Mouse (Mus musculus) MEL (cell line): Measurements from ENCODE around the gene Cnpy3.

ENCODE experiments used
- CTCF ChIP-seq, 3 experiments: IDR thresholded peaks in 2 of 3; conservative IDR thresholded peaks in 1 of 3; 2 replicates each; pipeline ENCODE4 v1.5.1; 2011 to 2012; ENCODE audit warnings: low read length in 3 of 3, low read depth in 2 of 3, mild to moderate bottlenecking in 2 of 3, improper control_type of control experiment in 1 of 3, inconsistent platforms in 1 of 3, mixed read lengths in 1 of 3, moderate library complexity in 1 of 3; ENCODE audit not compliant: control insufficient read depth in 1 of 3, insufficient read depth in 1 of 3, poor library complexity in 1 of 3, severe bottlenecking in 1 of 3
- EP300 ChIP-seq, 2 experiments: IDR thresholded peaks; 2 replicates each; pipeline ENCODE4 v1.6.1; 2011; ENCODE audit warnings: improper control_type of control experiment in 2 of 2, low read length in 2 of 2, low read depth in 1 of 2, mild to moderate bottlenecking in 1 of 2
- HCFC1 ChIP-seq: IDR thresholded peaks from 2 replicates; pipeline ENCODE4 v1.6.1; 2012; ENCODE audit warnings: low read depth, mild to moderate bottlenecking, inconsistent platforms, low read length, improper control_type of control experiment, moderate library complexity
- KAT2A ChIP-seq: conservative IDR thresholded peaks from 2 replicates; pipeline ENCODE4 v1.6.1; 2012; ENCODE audit warnings: low read depth, low read length, improper control_type of control experiment, inconsistent platforms
- MEF2A ChIP-seq: IDR thresholded peaks from 2 replicates; pipeline ENCODE4 v1.6.1; 2014; ENCODE audit warnings: low read depth, mild to moderate bottlenecking, inconsistent platforms, low read length, improper control_type of control experiment; ENCODE audit not compliant: poor library complexity, insufficient replicate concordance, severe bottlenecking; ENCODE audit errors: extremely low read depth
- POLR2A ChIP-seq, 2 experiments: IDR thresholded peaks; 2 replicates each; pipeline ENCODE4 v1.6.1; 2011 to 2012; ENCODE audit warnings: low read length in 2 of 2, mild to moderate bottlenecking in 2 of 2, control low read depth in 1 of 2, improper control_type of control experiment in 1 of 2, low read depth in 1 of 2, moderate library complexity in 1 of 2; ENCODE audit not compliant: control insufficient read depth in 1 of 2, insufficient read depth in 1 of 2, poor library complexity in 1 of 2
- TAL1 ChIP-seq: IDR thresholded peaks from 2 replicates; pipeline ENCODE4 v1.6.1; 2012; ENCODE audit warnings: mild to moderate bottlenecking, inconsistent platforms, low read length, moderate library complexity, mixed read lengths
- TBP ChIP-seq: IDR thresholded peaks from 2 replicates; pipeline ENCODE4 v1.8.0; 2011; ENCODE audit warnings: low read depth, low read length, improper control_type of control experiment
- TCF12 ChIP-seq: IDR thresholded peaks from 2 replicates; pipeline ENCODE4 v1.6.1; 2014; ENCODE audit warnings: low read depth, mild to moderate bottlenecking, inconsistent platforms, low read length, improper control_type of control experiment, moderate library complexity
- UBTF ChIP-seq: IDR thresholded peaks from 2 replicates; pipeline ENCODE4 v1.6.1; 2012; ENCODE audit warnings: low read depth, mild to moderate bottlenecking, inconsistent platforms, low read length, improper control_type of control experiment, moderate library complexity, borderline replicate concordance; ENCODE audit not compliant: insufficient read depth
- USF1 ChIP-seq: IDR thresholded peaks from 2 replicates; pipeline ENCODE4 v1.6.1; 2014; ENCODE audit warnings: low read depth, mild to moderate bottlenecking, inconsistent platforms, low read length, improper control_type of control experiment, moderate library complexity
- ZNF384 ChIP-seq: IDR thresholded peaks from 2 replicates; pipeline ENCODE4 v1.6.1; 2012; ENCODE audit warnings: low read depth, mild to moderate bottlenecking, inconsistent platforms, low read length, improper control_type of control experiment

- no peak for TF ChIP-seq EP300 (IDR thresholded peaks at IDR 0.05; ENCODE audit: low read depth in 1 of 2, low read length in 2 of 2)
- no peak for TF ChIP-seq POLR2A (IDR thresholded peaks at IDR 0.05; ENCODE audit: control insufficient read depth in 1 of 2, insufficient read depth in 1 of 2, low read depth in 1 of 2, low read length in 2 of 2, poor library complexity in 1 of 2)
- TF ChIP-seq KAT2A: no peak
- TF ChIP-seq CTCF (IDR thresholded peaks at IDR 0.05 in 2 of 3, conservative IDR thresholded peaks at IDR 0.05 in 1 of 3; ENCODE audit: control insufficient read depth in 1 of 3, insufficient read depth in 1 of 3, low read depth in 2 of 3, low read length in 3 of 3, poor library complexity in 1 of 3, severe bottlenecking in 1 of 3): no peak
- TF ChIP-seq TBP: no peak
- TF ChIP-seq TCF12: no peak
- TF ChIP-seq USF1: no peak
- no peak for TF ChIP-seq ZNF384
- TF ChIP-seq UBTF: no peak
- no peak for TF ChIP-seq TAL1
- TF ChIP-seq HCFC1: no peak
- TF ChIP-seq MEF2A: no peak
Measured at GRCm38 (mm10) chr17:46741305-46741704, 10.7 kb downstream of the Cnpy3 start.
